Mouse (Mus musculus) mouse trophoblast stem cell (cell line): ENCODE measurements at regions not wholly inside any gene's neighbourhood (a gene's known extent, or its start where the extent isn't known, plus 50 kb on each side); places are given as distances from the start of the nearest gene placed in this dataset.

ENCODE experiments used
- in situ Hi-C, 2 experiments: fragments of 300-500 bp; cut with MseI, MboI; formaldehyde crosslinking; loops; 2 replicates in 1 of 2; 3 replicates in 1 of 2; pipeline ENCODE4 v1.15.1; 2025

DNA sequence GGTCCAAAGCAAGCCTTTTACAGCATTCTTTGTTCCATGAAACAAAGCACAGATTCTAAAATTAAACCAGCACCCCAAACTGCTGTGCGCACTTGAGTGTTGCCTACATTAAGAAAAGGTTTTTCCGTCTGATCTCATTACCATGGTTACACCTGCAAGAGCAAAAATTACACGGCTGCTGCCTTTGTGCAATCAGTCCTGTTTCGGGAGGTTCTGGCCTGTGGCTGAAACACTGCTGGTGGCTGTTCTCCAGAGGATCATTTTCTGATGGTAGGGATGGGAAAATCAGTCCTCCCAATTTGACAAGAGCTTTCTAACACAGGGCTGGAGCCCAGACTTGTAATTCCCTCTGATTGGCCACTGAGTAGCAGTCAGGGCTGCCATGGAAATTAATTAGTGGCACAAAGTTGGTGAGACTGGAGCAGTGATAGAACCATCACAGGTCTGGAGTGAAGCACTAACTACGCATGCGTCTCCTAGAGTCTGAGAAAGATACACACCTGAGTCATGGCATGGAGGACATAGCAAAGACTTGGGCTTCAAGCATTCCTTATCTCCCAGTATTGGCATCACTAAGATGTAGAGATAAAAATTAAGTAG lies 114.8 kb upstream of the Fam49a start:
- in situ Hi-C loops: loop anchor here (10.0 to 25.0 kb wide), 3 partner anchors 535 to 792 kb away; no protein-coding TSS in a partner anchor

DNA sequence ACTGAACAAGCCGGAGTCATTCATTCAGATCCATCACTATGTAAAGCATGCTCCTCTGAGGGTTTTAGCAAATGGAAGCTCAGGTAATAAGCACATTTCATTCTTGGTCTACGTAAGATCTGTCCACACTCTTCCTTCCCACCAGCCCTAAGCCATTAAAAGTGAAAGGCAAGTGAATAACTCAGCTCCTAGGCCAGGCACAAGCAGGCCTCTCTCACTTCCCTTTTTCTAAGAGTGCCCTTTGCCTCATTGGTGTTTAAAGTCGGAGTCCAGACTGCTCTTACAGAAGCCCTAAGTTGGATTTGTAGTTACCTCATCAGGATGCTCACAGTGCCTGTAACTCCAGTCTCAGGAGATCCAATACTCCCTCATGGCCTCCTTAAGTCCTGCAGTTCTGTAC lies 114.1 kb upstream of the Fam49a start:
- in situ Hi-C loops: loop anchor here (10.0 to 25.0 kb wide), 3 partner anchors 536 to 793 kb away; no protein-coding TSS in a partner anchor

DNA sequence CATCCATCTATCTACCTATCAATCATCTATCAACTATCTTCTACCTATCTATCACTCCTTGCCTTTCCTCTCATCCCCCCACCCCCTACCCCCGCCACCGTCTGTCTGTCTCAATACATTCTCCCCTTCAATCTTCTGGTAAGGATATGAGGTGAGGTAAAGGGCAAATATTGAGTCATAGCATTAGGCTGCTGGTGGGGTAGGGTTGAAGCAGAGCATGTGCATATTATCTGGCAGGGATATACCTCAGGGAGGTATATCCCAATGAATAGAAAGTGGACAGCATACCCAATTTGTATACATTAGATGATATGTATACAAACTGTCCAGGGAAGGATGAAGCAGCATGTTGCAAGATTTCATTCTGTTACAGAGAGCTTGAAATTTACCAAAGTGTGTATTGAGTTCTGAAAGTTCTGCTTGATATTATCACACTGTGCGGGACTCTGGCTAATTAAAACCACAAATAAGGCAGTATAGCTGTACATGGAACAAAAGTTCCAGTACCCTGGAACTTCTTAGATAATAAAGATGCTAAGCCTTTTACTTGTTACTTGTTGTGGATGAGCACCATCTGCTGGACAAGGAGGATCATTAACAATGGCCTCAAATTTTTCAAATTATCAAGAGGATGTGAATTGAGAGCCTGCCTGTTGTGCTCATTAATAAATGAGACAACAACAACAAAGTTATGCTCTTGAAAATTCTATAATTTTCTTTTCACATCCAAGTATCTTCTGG lies 113.1 kb upstream of the Fam49a start:
- in situ Hi-C loops: loop anchor here (10.0 to 25.0 kb wide), 3 partner anchors 537 to 794 kb away; no protein-coding TSS in a partner anchor

DNA sequence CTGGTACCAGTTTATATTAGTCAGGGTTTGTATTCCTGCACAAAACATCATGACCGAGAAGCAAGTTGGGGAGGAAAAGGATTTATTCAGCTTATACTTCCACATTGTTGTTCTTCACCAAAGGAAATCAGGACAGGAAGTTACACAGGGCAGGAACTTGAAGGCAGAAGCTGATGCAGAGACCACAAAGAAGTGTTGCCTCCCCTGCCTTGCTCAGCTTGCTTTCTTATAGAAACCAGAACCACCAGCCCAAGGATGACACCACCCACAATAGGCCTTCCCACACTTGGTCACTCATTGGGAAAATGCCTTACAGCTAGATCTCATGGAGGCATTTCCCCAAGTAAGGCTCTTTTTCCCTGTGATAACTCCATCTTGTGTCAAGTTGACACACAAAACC lies 97.5 kb upstream of the Fam49a start:
- in situ Hi-C loops: no loop called here

DNA sequence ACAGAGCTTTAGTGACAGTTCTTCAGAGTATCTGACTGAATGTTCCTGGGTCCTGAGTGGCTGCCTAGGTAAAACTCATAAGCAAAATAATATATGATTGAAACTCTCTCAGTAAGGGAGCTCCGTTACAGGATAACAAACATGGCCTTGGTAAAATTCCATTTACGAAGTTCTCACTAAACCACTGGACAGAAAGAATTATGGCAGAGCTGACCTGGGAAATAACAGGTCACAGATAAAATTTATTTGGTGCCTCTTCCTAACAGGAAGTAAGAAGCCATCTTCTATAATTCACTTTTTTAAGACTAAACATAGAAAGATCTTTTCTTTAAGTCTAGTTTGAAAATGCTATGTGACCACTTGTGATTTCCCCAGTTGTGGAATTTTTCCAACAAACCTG lies 91.4 kb upstream of the Fam49a start:
- in situ Hi-C loops: loop anchor here in 1 of 2 experiments (5.0 kb wide), 1 partner anchor 147 kb away; no protein-coding TSS in a partner anchor

DNA sequence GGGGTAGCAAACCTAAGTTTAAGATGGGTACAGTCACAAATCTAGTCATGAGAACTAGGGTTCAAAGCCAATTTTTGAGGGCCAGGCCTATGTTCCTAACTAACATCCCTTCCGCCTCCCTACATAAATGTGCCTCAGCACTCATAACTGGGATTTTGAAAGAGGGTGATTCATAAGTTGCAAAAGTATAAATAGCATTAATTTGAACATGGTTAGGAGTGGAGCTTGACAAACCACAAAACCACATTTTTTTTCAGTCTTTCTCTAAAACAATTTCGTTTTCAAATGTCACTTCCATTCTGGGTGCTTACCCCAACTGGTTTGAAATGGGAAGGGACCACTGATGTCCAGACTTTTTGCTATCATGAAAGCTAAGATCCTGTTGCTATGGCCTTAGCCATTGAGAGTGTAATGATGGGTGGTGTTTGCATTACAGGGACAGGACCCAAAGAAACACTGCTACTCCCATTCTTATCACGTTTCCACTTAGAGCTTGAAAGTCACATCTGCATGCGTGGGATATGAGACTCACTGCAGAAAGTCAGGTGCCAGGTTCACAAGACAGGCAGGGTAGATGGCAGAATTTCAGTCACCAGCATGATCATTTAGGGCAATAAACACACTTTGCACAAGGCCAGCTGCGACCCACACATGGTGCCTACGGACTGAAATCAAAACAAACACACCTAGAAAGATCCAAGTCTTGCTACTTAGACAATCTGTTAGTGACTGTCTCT lies 89.7 kb upstream of the Fam49a start:
- in situ Hi-C loops: loop anchor here in 1 of 2 experiments (5.0 kb wide), 1 partner anchor 145 kb away; no protein-coding TSS in a partner anchor

DNA sequence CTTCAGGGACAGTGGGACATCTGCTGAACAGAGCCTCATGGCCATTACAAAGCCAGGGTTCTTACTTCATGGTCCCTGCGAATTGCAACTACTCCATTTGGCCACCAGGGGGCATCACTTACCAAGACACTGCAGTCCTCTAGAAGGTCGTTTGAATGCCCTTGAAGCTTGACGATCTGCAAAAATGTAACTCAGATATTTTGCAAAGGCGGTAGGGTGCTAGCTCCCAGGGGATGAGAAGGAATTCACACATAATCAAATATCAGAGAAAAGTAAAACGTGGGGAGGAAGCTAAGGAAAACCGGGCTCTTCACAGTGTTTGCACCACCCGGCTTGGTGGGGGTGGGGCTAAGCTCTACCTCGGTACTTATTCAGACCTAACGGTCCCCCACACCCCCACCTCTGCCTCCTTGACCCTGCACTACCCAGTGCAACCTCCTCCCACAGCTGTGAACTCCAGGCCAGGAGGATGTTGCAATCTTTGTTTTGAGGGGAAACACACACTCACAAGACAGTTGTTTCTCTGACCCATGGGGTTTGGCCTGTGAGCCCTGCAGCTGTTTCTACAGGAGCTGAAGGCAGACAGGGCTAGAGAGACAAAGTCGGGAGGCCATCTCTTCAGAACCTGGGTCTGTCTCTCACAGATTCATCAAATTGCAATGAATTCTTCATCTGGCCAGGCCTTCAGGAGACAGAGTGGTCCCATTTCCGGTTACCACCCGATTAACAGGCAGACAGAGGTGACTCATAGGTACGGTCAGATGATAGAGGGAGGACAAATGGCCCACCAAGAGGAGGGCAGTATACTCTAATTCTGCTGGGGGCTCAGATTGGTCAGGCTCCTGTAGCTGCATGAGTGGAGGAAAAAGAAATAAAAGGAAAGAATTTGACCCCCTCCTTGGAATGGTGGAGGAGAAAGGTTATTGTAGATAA lies 85.3 kb upstream of the Fam49a start:
- in situ Hi-C loops: loop anchor here in 1 of 2 experiments (5.0 kb wide), 1 partner anchor 141 kb away; no protein-coding TSS in a partner anchor

DNA sequence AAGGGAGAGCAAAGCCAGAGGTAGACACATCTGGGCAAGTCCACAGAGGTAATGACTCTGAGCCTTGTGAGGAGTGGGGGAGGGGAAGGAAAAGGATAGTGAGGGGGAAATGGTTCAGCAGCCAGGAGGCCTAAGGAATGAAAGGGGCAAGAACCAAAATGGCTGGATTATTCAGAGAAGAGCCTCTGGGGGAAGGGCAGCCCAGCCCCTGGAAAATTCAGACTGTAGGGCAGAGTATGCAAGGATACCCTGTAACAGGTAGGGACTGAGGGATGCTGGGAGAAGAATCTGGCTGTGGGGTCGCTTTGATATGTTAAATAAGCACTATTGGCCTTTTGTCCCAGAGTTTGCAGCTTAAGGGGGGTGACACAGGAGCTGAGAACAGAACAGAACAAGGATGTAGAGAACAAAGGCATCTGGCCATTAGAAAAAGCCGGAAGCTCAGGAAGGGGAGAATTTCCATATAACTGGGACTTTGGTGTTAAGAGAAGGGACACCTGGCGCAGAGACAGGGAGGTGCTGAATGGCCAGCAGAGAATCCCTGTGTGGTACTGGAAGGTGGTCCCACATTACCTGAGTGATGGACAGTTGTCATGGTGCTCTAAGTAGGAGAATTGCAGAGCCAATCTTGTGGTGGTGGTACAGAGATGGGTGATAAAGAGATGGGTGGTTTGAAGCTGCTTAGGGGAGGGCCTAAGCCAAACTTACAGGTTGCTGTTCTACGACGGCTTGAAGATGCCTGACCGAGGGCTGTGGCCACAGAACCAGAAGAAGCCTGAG lies 84.5 kb upstream of the Fam49a start:
- in situ Hi-C loops: loop anchor here in 1 of 2 experiments (5.0 kb wide), 1 partner anchor 140 kb away; no protein-coding TSS in a partner anchor

DNA sequence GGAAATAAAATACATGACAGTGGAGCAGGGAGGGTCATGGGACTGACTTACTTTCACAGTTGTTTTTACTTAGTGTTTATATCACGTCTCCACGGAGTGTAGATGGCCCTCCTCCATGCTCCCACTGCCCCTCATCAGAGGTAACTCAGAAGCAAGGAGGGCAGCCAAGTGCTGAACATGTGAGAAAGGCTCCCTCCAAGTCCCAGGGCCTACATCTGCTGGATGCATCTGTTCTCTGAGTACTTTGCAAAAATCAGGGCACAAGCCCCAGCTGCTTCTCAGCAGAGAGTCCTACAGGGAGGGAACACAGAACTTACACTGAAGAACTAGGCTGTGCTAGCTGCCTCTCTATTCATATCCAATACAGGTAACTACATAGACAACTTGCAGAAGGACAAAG lies 83.5 kb upstream of the Fam49a start:
- in situ Hi-C loops: loop anchor here in 1 of 2 experiments (5.0 kb wide), 1 partner anchor 139 kb away; no protein-coding TSS in a partner anchor

DNA sequence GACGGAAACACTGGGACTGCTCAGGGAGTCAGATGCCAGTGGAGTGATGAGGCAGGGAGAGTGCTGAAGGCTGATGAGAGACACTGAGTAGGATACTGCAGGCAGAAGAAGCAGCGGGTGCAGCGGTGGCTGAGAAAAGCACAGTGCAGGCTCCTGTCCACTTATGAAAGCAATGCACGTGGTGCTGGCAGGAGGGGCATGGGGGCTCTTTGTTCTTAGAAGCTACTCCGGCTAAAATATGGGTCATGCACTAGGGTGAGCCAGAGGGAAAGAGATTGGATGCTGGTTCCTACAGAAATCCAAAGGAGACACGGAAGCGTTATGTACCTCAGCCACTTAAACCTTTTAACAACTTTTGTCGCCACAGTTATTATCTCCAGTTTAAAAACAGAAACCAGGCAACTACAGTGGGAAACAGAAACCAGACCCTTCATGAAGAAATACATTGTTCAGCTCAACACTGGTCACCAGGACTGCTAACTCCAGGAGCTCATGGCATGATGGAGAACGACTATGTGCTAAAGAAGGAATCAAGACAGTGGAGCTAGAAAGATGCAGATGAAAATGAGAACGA lies 82.6 kb upstream of the Fam49a start:
- in situ Hi-C loops: loop anchor here in 1 of 2 experiments (5.0 kb wide), 1 partner anchor 138 kb away; no protein-coding TSS in a partner anchor

DNA sequence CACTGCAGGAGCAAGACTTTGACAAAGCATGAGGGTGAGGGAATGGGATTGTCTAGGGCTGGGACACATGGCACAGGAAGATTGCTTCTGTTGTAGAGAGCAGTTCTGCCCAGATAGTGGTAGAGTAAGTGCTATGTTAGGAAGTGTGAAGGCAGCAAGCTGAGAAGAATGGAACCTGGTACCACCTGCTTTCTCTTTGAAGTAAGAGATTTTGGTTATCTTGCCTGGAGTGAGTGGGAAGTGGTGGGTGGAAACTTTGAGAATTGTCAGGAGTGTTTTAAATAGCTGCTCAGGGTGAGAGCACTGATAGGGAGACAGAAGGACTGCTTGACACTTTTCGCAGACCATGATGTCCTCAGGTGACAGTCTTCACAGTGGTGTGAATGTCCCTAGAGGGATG lies 81.0 kb upstream of the Fam49a start:
- in situ Hi-C loops: no loop called here

DNA sequence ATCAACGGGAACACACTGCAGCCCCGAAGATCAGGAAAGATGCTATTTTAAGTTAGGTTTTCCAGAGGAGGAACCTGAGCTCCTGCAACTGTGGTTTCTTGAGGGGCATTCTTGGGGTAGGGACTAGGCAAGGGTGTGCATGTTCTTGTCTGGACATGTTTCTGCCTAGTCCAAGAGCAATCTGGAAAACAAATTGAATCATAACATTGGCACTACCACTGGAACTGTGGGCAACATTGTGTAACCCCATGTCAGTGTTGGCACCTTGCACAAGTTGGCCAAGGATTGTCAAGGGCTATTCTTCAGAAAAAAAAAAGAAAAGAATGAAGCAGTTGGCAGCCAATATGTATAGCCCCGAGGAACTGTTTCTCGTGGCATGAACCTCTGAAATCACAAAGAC lies 80.3 kb upstream of the Fam49a start:
- in situ Hi-C loops: no loop called here

DNA sequence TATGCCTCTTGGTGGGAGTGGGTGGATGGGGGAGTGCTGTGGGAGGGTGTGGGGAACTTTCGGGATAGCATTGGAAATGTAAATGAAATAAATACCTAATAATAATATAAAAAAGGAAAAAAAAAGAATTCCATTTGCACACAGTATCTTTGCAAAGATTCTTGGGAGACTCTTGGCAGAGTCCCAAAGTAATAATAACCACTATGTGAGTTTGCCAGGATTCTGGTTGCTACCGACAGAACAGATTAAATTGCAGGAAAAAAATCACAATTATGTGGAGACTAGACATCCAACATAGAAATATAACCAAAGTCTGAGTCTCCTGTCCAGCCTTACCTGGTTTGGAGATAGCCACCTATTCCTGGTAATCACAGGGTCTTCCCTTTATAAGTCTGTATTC lies 75.6 kb upstream of the Fam49a start:
- in situ Hi-C loops: no loop called here

DNA sequence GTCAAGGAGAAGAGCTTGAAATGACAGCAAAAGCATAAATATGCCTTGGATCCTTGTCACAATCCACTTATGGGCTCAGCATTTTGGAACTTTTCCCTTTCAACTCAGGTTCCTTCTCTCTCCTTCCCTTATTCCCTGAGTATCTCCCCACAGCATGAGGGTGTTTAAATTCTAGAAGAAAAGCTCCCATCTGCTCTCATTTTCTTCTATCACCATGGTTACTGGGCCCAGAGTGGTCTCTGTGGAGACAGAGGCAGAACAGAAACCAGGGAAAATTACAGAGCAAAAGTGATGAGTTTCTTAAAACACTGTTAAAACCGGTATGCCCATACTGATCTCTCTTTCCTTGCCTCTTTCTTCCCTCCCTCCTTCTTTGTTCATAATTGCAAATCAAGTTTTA lies 66.9 kb upstream of the Fam49a start:
- in situ Hi-C loops: no loop called here

DNA sequence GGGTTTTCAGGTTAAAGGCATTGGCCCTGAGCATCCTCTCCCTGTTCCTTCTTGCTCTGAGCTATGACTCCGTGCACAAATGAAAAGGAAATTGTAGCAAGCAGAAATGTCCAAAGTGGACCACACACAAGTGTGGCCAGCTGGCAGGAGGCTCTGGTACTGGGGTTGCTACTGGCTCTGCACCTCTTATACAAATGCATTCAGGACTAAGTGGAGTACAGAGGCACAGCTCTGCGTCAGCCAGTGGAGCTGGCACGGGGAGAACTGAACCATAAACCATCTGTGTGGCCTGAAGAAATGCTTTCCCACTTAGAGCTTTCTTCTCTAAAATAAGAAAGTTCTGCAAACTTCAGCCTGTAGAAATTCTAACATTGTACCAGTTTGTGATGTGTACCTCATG lies 65.3 kb upstream of the Fam49a start:
- in situ Hi-C loops: no loop called here

DNA sequence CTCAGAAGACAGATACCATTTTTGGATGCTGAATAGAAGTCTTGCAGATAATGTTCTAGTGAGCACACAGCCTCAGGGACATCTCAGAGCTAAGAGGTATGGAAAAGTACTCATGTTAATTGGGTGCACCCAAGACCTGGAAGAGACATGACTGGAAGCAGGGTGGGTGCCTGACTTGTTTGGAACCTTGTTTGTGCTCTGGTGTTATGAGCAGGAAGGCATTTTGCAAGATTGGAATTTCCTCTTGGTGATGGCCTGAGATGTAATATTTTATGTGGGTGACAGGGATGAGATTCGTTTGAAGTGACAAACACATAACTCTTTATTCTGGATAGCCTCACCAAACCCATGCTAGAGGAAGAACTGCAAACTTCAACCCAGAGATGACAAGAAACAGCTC lies 53.7 kb upstream of the Fam49a start:
- in situ Hi-C loops: no loop called here
